Mouse (Mus musculus): ENCODE results near the gene Opcml.

GRCm38 (mm10) chr9:27991611-27992010 is 201.0 kb downstream of the Opcml start:
- no peak for TF ChIP-seq POLR2A (IDR thresholded peaks at IDR 0.05; ENCODE audit: low read depth, low read length)
- no peak for TF ChIP-seq CTCF (IDR thresholded peaks at IDR 0.05; ENCODE audit: extremely low read depth, insufficient read depth, insufficient read length, insufficient replicate concordance)

All from spleen, adult 2 months (tissue).